Mouse (Mus musculus) layer of hippocampus, postnatal 14 days (tissue): Measurements from ENCODE around the gene Hnrnpd. TPM values are rescaled to one million over a fixed set of nuclear protein-coding genes. Genes with fewer than 3 reads are reported as not detected.

Experiments used
- DNase-seq, 2 experiments: peaks; one replicate each; pipeline ENCODE4 v3.0.0; 2021 to 2022; ENCODE audit warnings: low spot score in 2 of 2, mixed read lengths in 1 of 2
- long read RNA-seq, 2 experiments: library from polyadenylated mRNA; stranded (forward); transcript quantifications; one replicate each; pipeline ENCODE4 v2.0.0; 2021
- total RNA-seq, 2 experiments: library from RNA; stranded (reverse); gene quantifications; 2 replicates each; pipeline ENCODE4 v1.2.3; 2021

Gene Hnrnpd
- total RNA-seq, result 100 to 1,000 TPM; 215 to 229 TPM
- long read RNA-seq, experiment 1, full-length matches to known transcripts, result 158 of 190 reads
- long read RNA-seq, experiment 1, partial matches to known transcripts, result 20 of 190 reads
- long read RNA-seq, experiment 1, other reads (novel, unspliced or antisense), result 12 of 190 reads
- long read RNA-seq, experiment 2, full-length matches to known transcripts, result 157 of 205 reads
- long read RNA-seq, experiment 2, partial matches to known transcripts, result 31 of 205 reads
- long read RNA-seq, experiment 2, other reads (novel, unspliced or antisense), result 17 of 205 reads

- peak; percentile 88 to 93 for DNase-seq
Observed at GRCm38 (mm10) chr5:99978699-99979442, at the start of gene Hnrnpd, which contains the start of gene 4930524J08Rik. TSS of gene Hnrnpd (minus strand) at chr5:99978938. TSS of gene 4930524J08Rik (plus strand) at chr5:99979061.

DNA sequence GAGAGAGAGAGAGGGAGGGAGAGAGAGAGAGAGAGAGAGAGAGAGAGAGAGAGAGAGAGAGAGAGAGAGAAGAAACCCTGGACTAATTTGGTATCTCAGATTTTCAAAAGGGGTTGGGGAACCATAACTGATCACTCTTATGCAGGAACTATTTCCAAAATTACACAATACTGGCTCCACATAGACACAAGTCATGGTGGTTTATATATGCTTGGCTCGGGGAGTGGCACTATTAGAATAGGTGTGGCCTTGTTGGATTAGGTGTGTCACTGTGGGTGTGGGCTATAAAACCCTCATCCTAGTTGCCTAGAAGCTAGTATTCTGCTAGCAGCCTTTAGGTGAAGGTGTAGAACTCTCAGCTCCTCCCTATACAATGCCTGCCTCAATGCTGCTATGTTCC is 46.1 kb upstream of the Hnrnpd start:
- no peak for DNase-seq

- DNase-seq, result no peak
Observed at GRCm38 (mm10) chr5:100024403-100024802, 45.7 kb upstream of the Hnrnpd start.

- DNase-seq, result no peak
Observed at GRCm38 (mm10) chr5:100020089-100020488, 41.4 kb upstream of the Hnrnpd start.

DNA sequence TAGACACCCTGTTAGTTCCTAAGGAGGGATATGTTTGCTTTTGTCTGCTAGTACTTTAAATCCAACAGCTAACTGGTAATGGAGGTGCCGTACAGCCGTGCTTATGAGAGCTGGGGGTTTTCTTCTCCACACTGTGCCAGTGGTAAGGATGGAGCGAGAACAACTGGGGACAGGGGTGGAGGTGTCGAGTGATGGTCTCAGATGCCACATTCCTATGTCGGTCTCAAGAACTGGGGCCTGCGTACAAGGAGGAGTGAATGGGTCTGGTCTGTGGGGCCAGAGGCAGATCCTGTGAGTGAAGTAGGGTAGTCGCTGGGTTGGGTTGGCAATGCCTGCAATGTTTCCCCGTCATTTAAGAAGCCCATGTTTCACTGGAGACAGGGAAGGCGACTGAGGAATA is 33.9 kb upstream of the Hnrnpd start:
- DNase-seq, result no peak

DNA sequence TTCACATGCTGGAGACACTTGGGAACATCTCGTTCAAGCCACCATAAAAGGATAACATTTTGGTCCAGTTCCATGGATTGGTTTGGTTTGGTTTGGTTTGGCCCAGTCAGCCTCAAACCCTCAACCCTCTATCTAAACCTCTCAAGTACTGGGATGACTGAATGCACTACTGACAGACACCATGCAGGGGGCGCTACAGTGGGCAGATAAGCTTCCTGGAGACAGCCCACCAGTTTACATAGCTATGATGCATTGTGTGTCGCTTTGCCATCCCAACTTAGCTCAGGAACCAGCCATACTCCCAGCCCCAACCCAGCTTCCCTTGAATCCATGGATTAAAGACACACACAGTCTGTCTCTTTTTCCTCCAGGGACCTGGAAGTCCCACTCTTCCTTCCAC is 29.7 kb upstream of the Hnrnpd start:
- no peak for DNase-seq

DNA sequence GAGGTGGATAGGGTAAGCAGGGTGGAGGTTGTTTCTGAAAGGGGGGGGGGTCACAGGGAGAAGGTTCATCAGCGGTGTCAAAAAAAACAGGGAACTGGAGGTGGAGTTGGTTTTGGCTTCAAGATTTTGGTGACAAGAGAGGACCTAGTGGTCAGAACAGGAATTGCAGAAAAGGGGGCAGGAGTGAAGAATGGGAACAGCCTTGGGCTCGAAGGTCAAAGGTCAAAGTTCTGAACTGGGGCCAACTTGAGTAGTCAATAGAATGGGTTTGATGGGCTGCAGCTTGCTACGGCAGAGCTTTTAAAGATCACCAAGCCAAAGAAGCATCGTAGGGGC is 28.3 kb upstream of the Hnrnpd start:
- no peak for DNase-seq

DNA sequence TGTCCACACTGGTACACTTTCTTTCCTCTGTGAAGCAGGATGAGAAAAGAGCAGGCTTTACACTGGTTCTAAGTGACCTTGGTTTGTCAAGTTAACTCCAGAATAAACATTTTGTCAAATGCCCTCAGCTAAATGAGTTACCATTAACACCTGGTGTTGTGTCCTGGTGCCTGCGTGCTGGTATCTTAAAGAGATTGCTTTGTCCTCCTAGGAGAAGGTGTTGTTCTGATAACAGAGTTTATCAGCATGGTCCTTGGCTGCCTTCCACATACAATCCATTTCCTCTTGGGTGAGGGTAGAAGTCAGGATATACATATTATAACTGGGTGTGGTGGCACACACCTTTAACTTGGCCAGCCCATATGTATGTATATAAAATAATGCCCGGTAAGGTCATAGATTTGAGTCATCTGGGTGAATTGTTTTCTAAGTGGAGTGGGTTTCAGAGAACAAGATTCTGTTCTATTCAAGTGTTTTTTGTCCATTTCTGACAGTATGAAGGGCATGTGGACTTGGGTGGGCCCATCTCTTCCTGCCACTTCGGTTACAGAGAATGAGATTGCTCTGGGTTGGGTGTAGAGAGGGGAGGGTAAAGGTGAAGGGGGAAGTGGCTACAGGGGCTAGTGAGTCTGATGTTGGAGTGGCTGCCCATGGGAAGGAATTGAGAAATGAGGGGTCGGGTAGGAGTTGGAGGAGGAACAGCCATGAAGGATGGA is 27.7 kb upstream of the Hnrnpd start:
- DNase-seq, result no peak

DNA sequence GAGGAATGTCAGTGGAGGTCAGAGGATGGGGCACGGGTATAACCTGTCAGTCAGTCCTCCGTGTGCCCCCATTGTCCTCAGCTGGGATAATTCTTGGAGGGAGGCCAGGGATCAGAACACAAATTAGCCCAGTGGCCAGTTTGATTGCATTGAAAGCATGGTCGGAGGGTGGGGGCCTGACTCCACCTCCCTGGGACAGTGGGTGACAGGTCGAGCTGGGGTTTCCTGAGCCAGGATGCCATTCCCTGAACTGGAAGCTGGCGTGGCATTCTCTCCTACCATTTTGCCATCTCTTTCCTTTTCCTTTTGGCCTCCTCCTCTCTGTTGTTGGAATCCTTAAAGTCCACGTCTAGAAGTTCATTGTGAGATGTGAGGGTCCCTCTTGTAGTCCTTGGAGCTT is 27.2 kb upstream of the Hnrnpd start:
- DNase-seq, result no peak

GRCm38 (mm10) chr5:100005431-100005830 is 26.7 kb upstream of the Hnrnpd start:
- no peak for DNase-seq

DNA sequence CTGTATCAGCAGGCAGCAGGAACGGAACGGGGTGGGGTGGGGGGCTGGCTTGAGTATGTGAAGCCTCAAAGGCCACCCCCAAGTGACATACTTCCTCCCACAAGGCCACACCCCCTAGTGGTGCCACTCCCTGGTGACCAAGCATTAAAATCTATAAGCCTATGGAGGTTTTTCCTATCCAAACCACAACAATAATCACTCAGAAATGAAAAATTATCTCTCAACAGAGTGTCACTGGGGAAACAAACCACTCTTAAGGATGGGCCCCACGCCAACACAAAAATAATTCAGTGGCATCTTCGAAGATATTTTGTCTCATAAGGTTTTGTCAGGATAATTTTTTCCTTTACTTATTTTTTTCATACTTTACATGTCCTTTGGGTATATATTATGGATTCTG is 25.2 kb upstream of the Hnrnpd start:
- no peak for DNase-seq

DNA sequence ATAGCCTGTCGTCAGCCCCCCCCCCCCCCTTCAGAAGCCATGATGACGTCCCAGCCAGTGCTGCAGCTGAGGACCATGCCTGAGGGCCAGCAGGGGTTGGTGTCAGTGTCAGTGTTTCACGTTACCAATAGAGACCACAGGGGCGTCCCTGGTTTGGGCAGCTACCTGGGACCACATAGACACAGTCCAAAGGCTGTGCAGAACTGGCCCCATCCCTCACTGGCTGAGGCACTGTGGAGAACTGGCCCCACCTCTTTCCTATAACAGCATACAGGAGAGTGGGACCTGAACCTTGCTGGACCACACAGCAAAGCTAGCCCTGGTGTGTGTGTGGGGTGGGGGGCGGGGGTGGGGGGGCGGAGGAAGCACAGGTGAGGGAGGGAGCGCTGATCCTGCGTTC is 21.8 kb upstream of the Hnrnpd start:
- DNase-seq, result no peak

GRCm38 (mm10) chr5:100000048-100000447 is 21.3 kb upstream of the Hnrnpd start:
- DNase-seq, result no peak

- no peak for DNase-seq
Observed at GRCm38 (mm10) chr5:99994680-99995079, 15.9 kb upstream of the Hnrnpd start.

GRCm38 (mm10) chr5:99994166-99994565 is 15.4 kb upstream of the Hnrnpd start:
- DNase-seq, result no peak

DNA sequence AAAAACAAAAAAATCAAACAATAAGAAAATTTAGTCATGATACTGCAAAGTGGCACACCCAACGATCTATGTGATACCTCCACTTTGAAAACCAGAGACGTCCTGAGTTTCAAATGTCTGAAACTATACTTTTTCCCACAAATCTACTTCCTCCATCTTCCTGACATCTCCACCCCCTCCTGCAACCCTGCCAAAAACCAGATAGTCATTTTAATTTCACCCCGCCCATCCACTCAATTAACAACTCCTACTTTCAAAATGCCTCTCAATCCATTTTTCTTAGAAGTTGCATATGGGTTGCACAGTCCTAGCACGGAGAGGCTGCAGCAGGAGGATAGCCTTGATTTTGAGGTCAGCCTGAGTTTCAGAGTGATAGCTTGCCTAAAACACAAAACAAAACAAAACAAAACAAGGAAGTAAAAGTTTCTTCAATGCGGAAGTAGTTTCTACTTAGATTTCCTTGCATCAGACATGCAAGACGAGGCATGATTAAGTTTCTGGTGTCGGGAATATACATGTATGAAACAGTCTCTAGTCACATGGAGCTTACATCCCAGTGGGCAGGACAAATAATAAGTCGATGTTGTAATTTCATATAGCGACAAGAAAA is 4.8 kb upstream of the Hnrnpd start:
- DNase-seq, result no peak

DNA sequence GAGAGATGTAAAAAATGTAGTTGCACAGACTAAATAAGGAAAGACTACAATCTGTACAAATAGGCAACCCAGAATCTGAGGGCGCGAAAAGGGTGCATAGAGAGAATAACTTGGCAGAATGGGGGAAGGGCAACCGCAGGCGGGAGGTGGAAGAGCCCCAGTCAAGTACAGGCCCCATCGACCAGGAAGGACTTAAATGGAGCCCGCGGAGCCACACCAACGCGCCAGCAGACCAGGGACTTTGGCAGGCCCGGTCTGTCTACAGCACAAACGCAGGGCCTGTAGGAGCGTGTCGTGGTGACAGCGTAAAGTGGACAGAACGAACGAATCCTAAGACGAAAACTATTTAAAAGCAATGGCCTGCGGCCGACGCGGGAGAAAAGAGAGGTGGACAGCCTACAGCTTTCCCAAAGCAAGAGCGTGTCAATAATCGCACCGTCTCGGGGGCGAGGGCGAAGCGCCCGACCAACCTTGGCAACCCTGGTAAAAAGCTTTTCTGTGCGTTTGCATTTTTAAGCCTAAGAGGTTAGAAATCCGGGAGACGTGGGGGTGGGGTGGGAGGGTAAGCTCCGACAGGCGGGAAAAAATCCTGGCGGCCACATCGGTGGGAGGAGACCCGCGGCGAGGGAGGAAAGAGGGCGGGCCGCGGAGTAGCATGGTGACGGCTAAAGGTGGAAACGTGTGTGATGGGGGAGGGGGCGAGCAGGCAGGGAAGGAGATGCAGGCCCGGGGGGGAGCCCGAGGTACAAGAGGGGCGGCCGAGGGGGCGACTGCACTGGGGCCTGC is 1.0 kb downstream of the Hnrnpd start:
- DNase-seq, result peak; percentile 63 to 80

DNA sequence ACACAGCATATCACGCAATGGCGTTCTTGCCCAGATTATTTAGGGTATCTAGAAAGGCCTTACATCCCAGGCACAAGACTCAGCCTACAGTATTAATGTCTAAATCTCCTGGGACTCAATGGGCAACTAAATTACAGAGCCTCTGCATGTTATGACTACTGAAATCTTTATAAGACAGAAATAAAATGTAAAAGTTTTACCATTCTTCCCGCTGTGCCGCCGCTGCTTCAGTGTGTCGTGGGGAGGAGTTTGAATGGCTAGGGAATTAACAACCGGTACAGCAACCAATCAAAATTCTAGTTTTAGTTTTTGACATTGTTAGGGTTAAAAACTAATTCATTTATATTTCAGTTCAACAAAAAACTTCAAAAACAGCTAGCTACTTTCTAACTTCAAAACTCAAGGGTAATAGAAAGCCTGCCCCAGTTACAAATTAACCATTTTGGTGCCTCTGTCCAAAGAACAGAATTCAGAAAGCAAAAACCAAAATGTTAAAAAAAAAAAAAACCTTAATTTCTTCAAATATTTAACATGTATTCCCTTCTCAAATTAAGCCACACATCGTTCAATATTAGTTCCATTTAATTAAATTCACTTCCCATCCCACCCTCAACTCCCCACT is 2.3 kb downstream of the Hnrnpd start:
- DNase-seq, result no peak

GRCm38 (mm10) chr5:99975776-99976175 is 3.0 kb downstream of the Hnrnpd start:
- DNase-seq, result no peak

DNA sequence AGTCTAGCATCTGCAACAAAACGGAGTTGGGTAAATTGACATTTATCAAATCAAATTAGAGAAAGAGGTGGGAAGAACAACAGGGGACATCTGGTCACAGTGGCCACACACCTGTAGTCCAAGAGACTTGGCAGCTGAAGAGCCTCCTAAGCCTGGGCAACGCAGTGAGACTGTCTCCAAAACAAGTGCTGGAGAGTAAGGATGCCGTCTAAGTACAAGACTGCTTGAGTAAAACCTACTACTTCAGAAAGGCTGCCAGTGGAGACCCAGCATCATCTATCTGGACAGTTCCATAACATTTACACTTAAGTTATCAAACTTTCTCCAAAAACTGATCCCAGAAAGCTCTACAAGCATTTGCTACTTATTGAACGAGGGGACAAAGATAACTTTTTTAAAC is 3.7 kb downstream of the Hnrnpd start:
- no peak for DNase-seq

DNA sequence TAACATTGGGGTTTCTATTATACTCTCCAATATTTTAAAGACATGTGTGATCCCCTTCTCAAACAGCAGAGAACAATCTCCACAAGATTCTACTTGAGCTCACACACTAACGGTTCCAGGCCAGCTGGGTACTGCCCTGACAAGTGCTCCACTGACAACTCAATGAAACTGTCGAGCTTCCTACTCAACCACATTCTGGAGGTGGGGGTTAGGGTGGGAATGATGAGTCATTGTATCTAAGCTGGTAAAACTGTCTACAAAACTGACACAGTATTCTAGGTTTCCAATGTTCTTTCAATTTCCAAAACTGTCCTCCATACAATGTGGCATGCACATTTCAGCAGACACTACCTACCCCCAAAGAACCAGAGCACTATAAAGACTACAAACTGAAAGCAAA is 4.8 kb downstream of the Hnrnpd start:
- DNase-seq, result no peak
